Mouse (Mus musculus): Measurements from ENCODE around the gene BC029722. TPM values are rescaled to one million over a fixed set of nuclear protein-coding genes. Genes with fewer than 3 reads are reported as not detected.

The BC029722 gene
- polyA plus RNA-seq (2014; fragmentation: Nextera tagmentation; extraction: Ambion mirVana) = 25.1 and 33.5 TPM in 2 replicates

- Histone ChIP-seq H3K27me3 (ENCODE audit: control insufficient read depth, insufficient read depth, low read length) (no peaks in the 10 kb centered on the region), H3K9me3 (ENCODE audit: control insufficient read depth, low read length) (no peaks in the 10 kb centered on the region), H3K9ac (replicated peaks; ENCODE audit: low read depth, low read length) (peak within 1 kb of the TSS; percentile 80), H3K4me1 (ENCODE audit: control insufficient read depth, insufficient read depth, low read length) (peaks cover 12% of the 10 kb centered on the region; the same call in 1 of the 2 replicates), H3K4me2 (ENCODE audit: low read depth, low read length) (peak within 1 kb of the TSS; percentile 81), H3K4me3 (ENCODE audit: low read depth, low read length) (peak within 1 kb of the TSS; percentile 52), H3K27ac (ENCODE audit: low read depth, low read length) (peak within 1 kb of the TSS; percentile 85), H3K36me3 (ENCODE audit: control insufficient read depth, insufficient read depth, low read length) (peaks cover 23% of the 10 kb centered on the region)
- no peak for ATAC-seq (ENCODE audit: low read depth)
These were observed at the start of gene BC029722 for GRCm38 (mm10) chr2:155819392-155819448. TSS of gene BC029722 (minus strand) at chr2:155819426.

- Histone ChIP-seq H3K4me2 (ENCODE audit: low read depth, low read length) (no peak overlapping the region), H3K27ac (ENCODE audit: low read depth, low read length) (no peak overlapping the region), H3K4me3 (ENCODE audit: low read depth, low read length) (no peak overlapping the region), H3K36me3 (ENCODE audit: control insufficient read depth, insufficient read depth, low read length) (no peaks in the 10 kb centered on the region), H3K27me3 (ENCODE audit: control insufficient read depth, insufficient read depth, low read length) (no peaks in the 10 kb centered on the region), H3K4me1 (ENCODE audit: control insufficient read depth, insufficient read depth, low read length) (peaks cover 15% of the 10 kb centered on the region; the same call in 1 of the 2 replicates), H3K9ac (replicated peaks; ENCODE audit: low read depth, low read length) (no peak overlapping the region), H3K9me3 (ENCODE audit: control insufficient read depth, low read length) (no peaks in the 10 kb centered on the region)
- over 99% methylated on average over 8 of the region's 8 CpGs for WGBS
- no peak for ATAC-seq (ENCODE audit: low read depth)
These were observed 49.1 kb upstream of the BC029722 start for GRCm38 (mm10) chr2:155868320-155868719.

GRCm38 (mm10) chr2:155863301-155863867, 44.2 kb upstream of the BC029722 start:
- Histone ChIP-seq H3K9me3 (ENCODE audit: control insufficient read depth, low read length) (no peaks in the 10 kb centered on the region), H3K9ac (replicated peaks; ENCODE audit: low read depth, low read length) (no peak overlapping the region), H3K27ac (ENCODE audit: low read depth, low read length) (peak overlapping the region; percentile 56), H3K36me3 (ENCODE audit: control insufficient read depth, insufficient read depth, low read length) (no peaks in the 10 kb centered on the region), H3K4me3 (ENCODE audit: low read depth, low read length) (no peak overlapping the region), H3K27me3 (ENCODE audit: control insufficient read depth, insufficient read depth, low read length) (no peaks in the 10 kb centered on the region), H3K4me1 (ENCODE audit: control insufficient read depth, insufficient read depth, low read length) (peaks cover 18% of the 10 kb centered on the region; the same call in 1 of the 2 replicates), H3K4me2 (ENCODE audit: low read depth, low read length) (peak overlapping the region; percentile 26)
- WGBS = 28% methylated on average over 11 of the region's 11 CpGs
- peak; percentile 73 for ATAC-seq (ENCODE audit: low read depth)

GRCm38 (mm10) chr2:155862573-155863300, 43.5 kb upstream of the BC029722 start:
- Histone ChIP-seq H3K9me3 (ENCODE audit: control insufficient read depth, low read length) (no peaks in the 10 kb centered on the region), H3K27me3 (ENCODE audit: control insufficient read depth, insufficient read depth, low read length) (no peaks in the 10 kb centered on the region), H3K4me2 (ENCODE audit: low read depth, low read length) (peak overlapping the region; percentile 26), H3K4me3 (ENCODE audit: low read depth, low read length) (no peak overlapping the region), H3K36me3 (ENCODE audit: control insufficient read depth, insufficient read depth, low read length) (no peaks in the 10 kb centered on the region), H3K9ac (replicated peaks; ENCODE audit: low read depth, low read length) (0 out of 2 replicates have a peak overlapping the region, but pooled peaks have one; percentile 28), H3K27ac (ENCODE audit: low read depth, low read length) (peak overlapping the region; percentile 82), H3K4me1 (ENCODE audit: control insufficient read depth, insufficient read depth, low read length) (peaks cover 18% of the 10 kb centered on the region; the same call in 1 of the 2 replicates)
- 30% methylated on average over 13 of the region's 13 CpGs for WGBS
- peak; percentile 95 for ATAC-seq (ENCODE audit: low read depth)

- Histone ChIP-seq H3K4me1 (ENCODE audit: control insufficient read depth, insufficient read depth, low read length) (peaks cover 18% of the 10 kb centered on the region; the same call in 1 of the 2 replicates), H3K9ac (replicated peaks; ENCODE audit: low read depth, low read length) (no peak overlapping the region), H3K4me3 (ENCODE audit: low read depth, low read length) (no peak overlapping the region), H3K9me3 (ENCODE audit: control insufficient read depth, low read length) (no peaks in the 10 kb centered on the region), H3K36me3 (ENCODE audit: control insufficient read depth, insufficient read depth, low read length) (no peaks in the 10 kb centered on the region), H3K27ac (ENCODE audit: low read depth, low read length) (no peak overlapping the region), H3K4me2 (ENCODE audit: low read depth, low read length) (no peak overlapping the region), H3K27me3 (ENCODE audit: control insufficient read depth, insufficient read depth, low read length) (no peaks in the 10 kb centered on the region)
- ATAC-seq (ENCODE audit: low read depth) = no peak
- WGBS = 96% methylated on average over 6 of the region's 6 CpGs
These were observed 42.4 kb upstream of the BC029722 start for GRCm38 (mm10) chr2:155861581-155861980.

GRCm38 (mm10) chr2:155860102-155860501, 40.9 kb upstream of the BC029722 start:
- Histone ChIP-seq H3K4me2 (ENCODE audit: low read depth, low read length) (no peak overlapping the region), H3K36me3 (ENCODE audit: control insufficient read depth, insufficient read depth, low read length) (no peaks in the 10 kb centered on the region), H3K9me3 (ENCODE audit: control insufficient read depth, low read length) (no peaks in the 10 kb centered on the region), H3K4me3 (ENCODE audit: low read depth, low read length) (no peak overlapping the region), H3K4me1 (ENCODE audit: control insufficient read depth, insufficient read depth, low read length) (peaks cover 18% of the 10 kb centered on the region; the same call in 1 of the 2 replicates), H3K27me3 (ENCODE audit: control insufficient read depth, insufficient read depth, low read length) (no peaks in the 10 kb centered on the region), H3K9ac (replicated peaks; ENCODE audit: low read depth, low read length) (no peak overlapping the region), H3K27ac (ENCODE audit: low read depth, low read length) (no peak overlapping the region)
- no peak for ATAC-seq (ENCODE audit: low read depth)
- WGBS = 72% methylated on average over 7 of the region's 7 CpGs

- Histone ChIP-seq H3K27ac (ENCODE audit: low read depth, low read length) (no peak overlapping the region), H3K4me3 (ENCODE audit: low read depth, low read length) (no peak overlapping the region), H3K36me3 (ENCODE audit: control insufficient read depth, insufficient read depth, low read length) (peaks cover 8% of the 10 kb centered on the region; the same call in 1 of the 2 replicates), H3K4me1 (ENCODE audit: control insufficient read depth, insufficient read depth, low read length) (no peaks in the 10 kb centered on the region), H3K4me2 (ENCODE audit: low read depth, low read length) (no peak overlapping the region), H3K9me3 (ENCODE audit: control insufficient read depth, low read length) (no peaks in the 10 kb centered on the region), H3K9ac (replicated peaks; ENCODE audit: low read depth, low read length) (no peak overlapping the region), H3K27me3 (ENCODE audit: control insufficient read depth, insufficient read depth, low read length) (no peaks in the 10 kb centered on the region)
- ATAC-seq (ENCODE audit: low read depth) = no peak
- WGBS = 90% methylated on average over 5 of the region's 5 CpGs
These were observed 33.3 kb upstream of the BC029722 start for GRCm38 (mm10) chr2:155852536-155852935.

GRCm38 (mm10) chr2:155850120-155850519, 30.9 kb upstream of the BC029722 start:
- peaks cover 9% of the 10 kb centered on the region; the same call in 1 of the 2 replicates for H3K36me3 ChIP-seq (ENCODE audit: control insufficient read depth, insufficient read depth, low read length)
- H3K9ac ChIP-seq (replicated peaks; ENCODE audit: low read depth, low read length) = no peak overlapping the region
- no peak overlapping the region for H3K4me2 ChIP-seq (ENCODE audit: low read depth, low read length)
- H3K9me3 ChIP-seq (ENCODE audit: control insufficient read depth, low read length) = no peaks in the 10 kb centered on the region
- no peak overlapping the region for H3K27ac ChIP-seq (ENCODE audit: low read depth, low read length)
- no peak for ATAC-seq (ENCODE audit: low read depth)
- WGBS = 82% methylated on average over 7 of the region's 7 CpGs
- H3K4me1 ChIP-seq (ENCODE audit: control insufficient read depth, insufficient read depth, low read length) = no peaks in the 10 kb centered on the region
- H3K4me3 ChIP-seq (ENCODE audit: low read depth, low read length) = no peak overlapping the region
- no peaks in the 10 kb centered on the region for H3K27me3 ChIP-seq (ENCODE audit: control insufficient read depth, insufficient read depth, low read length)

GRCm38 (mm10) chr2:155849464-155849863, 30.2 kb upstream of the BC029722 start:
- no peak for ATAC-seq (ENCODE audit: low read depth)
- Histone ChIP-seq H3K27ac (ENCODE audit: low read depth, low read length) (no peak overlapping the region), H3K9me3 (ENCODE audit: control insufficient read depth, low read length) (no peaks in the 10 kb centered on the region), H3K4me1 (ENCODE audit: control insufficient read depth, insufficient read depth, low read length) (no peaks in the 10 kb centered on the region), H3K36me3 (ENCODE audit: control insufficient read depth, insufficient read depth, low read length) (peaks cover 9% of the 10 kb centered on the region; the same call in 1 of the 2 replicates), H3K9ac (replicated peaks; ENCODE audit: low read depth, low read length) (no peak overlapping the region), H3K4me2 (ENCODE audit: low read depth, low read length) (no peak overlapping the region), H3K4me3 (ENCODE audit: low read depth, low read length) (no peak overlapping the region), H3K27me3 (ENCODE audit: control insufficient read depth, insufficient read depth, low read length) (no peaks in the 10 kb centered on the region)
- whole genome bisulfite sequencing = 70% methylated on average over 7 of the region's 7 CpGs
